Mouse (Mus musculus) MEL (cell line): ENCODE measurements at regions not wholly inside any gene's neighbourhood (a gene's known extent, or its start where the extent isn't known, plus 50 kb on each side); places are given as distances from the start of the nearest gene placed in this dataset.

ENCODE experiments used
- DNase-seq: peaks from one replicate; pipeline ENCODE4 v3.0.0; 2011; ENCODE audit warnings: low read depth, low spot score
- H3K27ac ChIP-seq: 2 replicates; pipeline ENCODE4 v1.5.1; 2012; ENCODE audit warnings: low read depth, mild to moderate bottlenecking, control low read depth, low read length, moderate library complexity; ENCODE audit not compliant: control insufficient read depth
- H3K27me3 ChIP-seq, 2 experiments: fragments of 150-350 bp in 1 of 2; sonication (generic) in 1 of 2; 2 replicates each; pipeline ENCODE4 v1.6.1; 2012; ENCODE audit warnings: low read length in 2 of 2, mild to moderate bottlenecking in 2 of 2, improper control_type of control experiment in 1 of 2, moderate library complexity in 1 of 2; ENCODE audit not compliant: insufficient read depth in 2 of 2, control insufficient read depth in 1 of 2
- H3K36me3 ChIP-seq, 2 experiments: 2 replicates each; pipeline ENCODE4 v1.6.1; 2012 to 2014; ENCODE audit warnings: low read length in 2 of 2, improper control_type of control experiment in 1 of 2, inconsistent platforms in 1 of 2, mild to moderate bottlenecking in 1 of 2; ENCODE audit not compliant: insufficient read depth in 2 of 2, control insufficient read depth in 1 of 2
- H3K4me1 ChIP-seq, 2 experiments: fragments of 150-350 bp in 1 of 2; sonication (generic) in 1 of 2; 2 replicates each; pipeline ENCODE4 v1.6.1; 2012; ENCODE audit warnings: low read length in 2 of 2, improper control_type of control experiment in 1 of 2, mild to moderate bottlenecking in 1 of 2; ENCODE audit not compliant: insufficient read depth in 2 of 2, control insufficient read depth in 1 of 2
- H3K4me3 ChIP-seq, 2 experiments: fragments of 150-350 bp in 1 of 2; sonication (generic) in 1 of 2; 2 replicates each; pipeline ENCODE4 v1.5.1; 2012; ENCODE audit warnings: low read depth in 2 of 2, low read length in 2 of 2, mild to moderate bottlenecking in 2 of 2, moderate library complexity in 2 of 2, control low read depth in 1 of 2, improper control_type of control experiment in 1 of 2; ENCODE audit not compliant: control insufficient read depth in 1 of 2, insufficient read depth in 1 of 2
- H3K79me2 ChIP-seq: 2 replicates; pipeline ENCODE4 v1.6.1; 2012; ENCODE audit warnings: mild to moderate bottlenecking, low read length, moderate library complexity; ENCODE audit not compliant: control insufficient read depth, poor library complexity, insufficient read depth
- H3K9ac ChIP-seq: 2 replicates; pipeline ENCODE4 v1.6.1; 2012; ENCODE audit warnings: low read depth, mild to moderate bottlenecking, control low read depth, low read length, moderate library complexity; ENCODE audit not compliant: control insufficient read depth, poor library complexity, severe bottlenecking
- H3K9me3 ChIP-seq: fragments of 150-350 bp; sonication (generic); replicated peaks from 2 replicates; pipeline ENCODE4 v1.6.1; 2012; ENCODE audit warnings: mild to moderate bottlenecking, low read length, improper control_type of control experiment, moderate library complexity; ENCODE audit not compliant: insufficient read depth
- BHLHE40 ChIP-seq: IDR thresholded peaks from 2 replicates; pipeline ENCODE4 v1.6.1; 2012; ENCODE audit warnings: low read depth, mild to moderate bottlenecking, inconsistent platforms, low read length, improper control_type of control experiment, borderline replicate concordance
- CHD1 ChIP-seq: IDR thresholded peaks from 2 replicates; pipeline ENCODE4 v1.6.1; 2012; ENCODE audit warnings: low read depth, mild to moderate bottlenecking, inconsistent platforms, low read length, improper control_type of control experiment
- CHD2 ChIP-seq: IDR thresholded peaks from 2 replicates; pipeline ENCODE4 v1.6.1; 2011; ENCODE audit warnings: low read length, improper control_type of control experiment
- CTCF ChIP-seq, 3 experiments: IDR thresholded peaks in 2 of 3; conservative IDR thresholded peaks in 1 of 3; 2 replicates each; pipeline ENCODE4 v1.5.1; 2011 to 2012; ENCODE audit warnings: low read length in 3 of 3, low read depth in 2 of 3, mild to moderate bottlenecking in 2 of 3, improper control_type of control experiment in 1 of 3, inconsistent platforms in 1 of 3, mixed read lengths in 1 of 3, moderate library complexity in 1 of 3; ENCODE audit not compliant: control insufficient read depth in 1 of 3, insufficient read depth in 1 of 3, poor library complexity in 1 of 3, severe bottlenecking in 1 of 3
- E2F4 ChIP-seq: IDR thresholded peaks from 2 replicates; pipeline ENCODE4 v1.6.1; 2011; ENCODE audit warnings: low read depth, low read length, improper control_type of control experiment, borderline replicate concordance
- ELF1 ChIP-seq: IDR thresholded peaks from 2 replicates; pipeline ENCODE4 v1.6.1; 2014; ENCODE audit warnings: low read depth, mild to moderate bottlenecking, inconsistent platforms, low read length, improper control_type of control experiment, moderate library complexity
- GATA1 ChIP-seq: IDR thresholded peaks from 2 replicates; pipeline ENCODE4 v1.6.1; 2011; ENCODE audit warnings: low read depth, low read length, improper control_type of control experiment
- JUND ChIP-seq: IDR thresholded peaks from 2 replicates; pipeline ENCODE4 v1.6.1; 2011; ENCODE audit warnings: low read depth, mild to moderate bottlenecking, improper control_type of control experiment, low read length
- KAT2A ChIP-seq: conservative IDR thresholded peaks from 2 replicates; pipeline ENCODE4 v1.6.1; 2012; ENCODE audit warnings: low read depth, low read length, improper control_type of control experiment, inconsistent platforms
- MAFK ChIP-seq: IDR thresholded peaks from 2 replicates; pipeline ENCODE4 v1.6.1; 2011; ENCODE audit warnings: low read depth, mild to moderate bottlenecking, low read length, improper control_type of control experiment, borderline replicate concordance
- MAX ChIP-seq: IDR thresholded peaks from 2 replicates; pipeline ENCODE4 v1.6.1; 2011; ENCODE audit warnings: low read length, improper control_type of control experiment
- MYC ChIP-seq: IDR thresholded peaks from 2 replicates; pipeline ENCODE4 v1.6.1; 2011; ENCODE audit warnings: low read depth, mild to moderate bottlenecking, low read length, improper control_type of control experiment, moderate library complexity
- NRF1 ChIP-seq: IDR thresholded peaks from 2 replicates; pipeline ENCODE4 v1.6.1; 2014; ENCODE audit warnings: low read depth, mild to moderate bottlenecking, inconsistent platforms, low read length, improper control_type of control experiment, moderate library complexity; ENCODE audit not compliant: poor library complexity, insufficient read depth, severe bottlenecking
- POLR2A ChIP-seq, 2 experiments: IDR thresholded peaks; 2 replicates each; pipeline ENCODE4 v1.6.1; 2011 to 2012; ENCODE audit warnings: low read length in 2 of 2, mild to moderate bottlenecking in 2 of 2, control low read depth in 1 of 2, improper control_type of control experiment in 1 of 2, low read depth in 1 of 2, moderate library complexity in 1 of 2; ENCODE audit not compliant: control insufficient read depth in 1 of 2, insufficient read depth in 1 of 2, poor library complexity in 1 of 2
- POLR2AphosphoS5 ChIP-seq: IDR thresholded peaks from 2 replicates; pipeline ENCODE4 v1.6.1; 2012; ENCODE audit warnings: low read depth, borderline replicate concordance, mild to moderate bottlenecking, inconsistent platforms, low read length, moderate library complexity, mixed read lengths
- RAD21 ChIP-seq: IDR thresholded peaks from 2 replicates; pipeline ENCODE4 v1.6.1; 2011; ENCODE audit warnings: mild to moderate bottlenecking, low read depth, low read length, improper control_type of control experiment
- RCOR1 ChIP-seq: IDR thresholded peaks from 2 replicates; pipeline ENCODE4 v1.6.1; 2012; ENCODE audit warnings: low read depth, mild to moderate bottlenecking, inconsistent platforms, low read length, improper control_type of control experiment
- SIN3A ChIP-seq: IDR thresholded peaks from 2 replicates; pipeline ENCODE4 v1.6.1; 2012; ENCODE audit warnings: low read length, improper control_type of control experiment, inconsistent platforms
- TAL1 ChIP-seq: IDR thresholded peaks from 2 replicates; pipeline ENCODE4 v1.6.1; 2012; ENCODE audit warnings: mild to moderate bottlenecking, inconsistent platforms, low read length, moderate library complexity, mixed read lengths
- TBP ChIP-seq: IDR thresholded peaks from 2 replicates; pipeline ENCODE4 v1.8.0; 2011; ENCODE audit warnings: low read depth, low read length, improper control_type of control experiment
- TCF12 ChIP-seq: IDR thresholded peaks from 2 replicates; pipeline ENCODE4 v1.6.1; 2014; ENCODE audit warnings: low read depth, mild to moderate bottlenecking, inconsistent platforms, low read length, improper control_type of control experiment, moderate library complexity
- USF2 ChIP-seq, 2 experiments: IDR thresholded peaks; 2 replicates each; pipeline ENCODE4 v1.6.1; 2011 to 2012; ENCODE audit warnings: improper control_type of control experiment in 2 of 2, low read length in 2 of 2, borderline replicate concordance in 1 of 2, inconsistent platforms in 1 of 2, low read depth in 1 of 2, mild to moderate bottlenecking in 1 of 2; ENCODE audit not compliant: insufficient read depth in 1 of 2
- ZC3H11A ChIP-seq: IDR thresholded peaks from 2 replicates; pipeline ENCODE4 v1.6.1; 2012; ENCODE audit warnings: low read depth, mild to moderate bottlenecking, inconsistent platforms, low read length, improper control_type of control experiment
- ZMIZ1 ChIP-seq: IDR thresholded peaks from 2 replicates; pipeline ENCODE4 v1.6.1; 2012; ENCODE audit warnings: low read depth, mild to moderate bottlenecking, inconsistent platforms, low read length, improper control_type of control experiment, moderate library complexity

DNA sequence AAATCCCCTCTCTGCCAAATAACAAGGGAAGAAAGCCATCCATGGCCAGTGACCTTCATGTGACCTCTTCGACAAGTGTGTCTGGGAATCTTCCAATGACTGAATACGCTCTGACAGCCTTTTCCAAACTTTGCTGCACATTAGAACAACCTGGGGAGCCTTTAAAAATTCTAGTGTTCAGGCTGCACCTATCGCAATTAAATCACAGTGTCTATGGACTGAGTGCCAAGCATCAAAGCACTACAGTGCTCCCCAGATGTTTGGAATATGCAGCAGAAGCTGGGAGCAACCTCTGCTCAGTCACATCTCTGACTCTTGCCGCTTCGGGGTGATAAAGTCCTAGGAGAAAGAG lies 370.2 kb upstream of the Atp2b1 start:
- Histone ChIP-seq H3K9ac (no peak overlapping the region), H3K36me3 (no peaks in the 10 kb centered on the region), H3K9me3 (no peaks in the 10 kb centered on the region), H3K4me3 (no peak overlapping the region)
- no peak for TF ChIP-seq POLR2A (IDR thresholded peaks at IDR 0.05; ENCODE audit: control insufficient read depth in 1 of 2, insufficient read depth in 1 of 2, low read depth in 1 of 2, low read length in 2 of 2, poor library complexity in 1 of 2)
- TF ChIP-seq SIN3A = no peak
- TF ChIP-seq TCF12 = no peak
- TF ChIP-seq GATA1 = no peak
- TF ChIP-seq TAL1 = no peak
- no peak for TF ChIP-seq NRF1
- no peak for TF ChIP-seq E2F4
- TF ChIP-seq KAT2A = no peak
- no peak for TF ChIP-seq MAFK
- TF ChIP-seq, all 39 proteins: peak for 0
- H3K79me2 ChIP-seq = no peaks in the 10 kb centered on the region
- H3K4me1 ChIP-seq = no peaks in the 10 kb centered on the region
- no peaks in the 10 kb centered on the region for H3K27me3 ChIP-seq
- no peak for DNase-seq
- no peak overlapping the region for H3K27ac ChIP-seq

DNA sequence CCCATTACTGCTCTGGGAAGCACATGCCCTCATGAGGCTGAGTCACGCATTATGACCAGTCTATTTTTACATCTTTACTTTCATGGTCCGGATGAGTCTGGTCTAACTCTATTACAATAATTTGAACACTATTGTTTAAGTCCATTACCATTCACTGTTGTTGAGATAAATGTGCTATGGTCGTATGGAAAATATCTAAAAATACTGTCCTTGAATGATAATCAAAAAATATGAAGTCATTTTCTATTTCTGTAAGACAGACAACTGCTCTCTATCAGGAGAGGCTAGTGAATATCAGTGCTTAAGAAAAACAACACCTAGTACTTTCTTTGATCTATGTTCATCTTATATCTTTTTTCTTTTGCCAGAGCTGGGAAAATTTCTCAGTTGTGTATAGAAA lies 359.6 kb upstream of the Atp2b1 start:
- H3K79me2 ChIP-seq = no peaks in the 10 kb centered on the region
- no peaks in the 10 kb centered on the region for H3K4me1 ChIP-seq
- no peaks in the 10 kb centered on the region for H3K27me3 ChIP-seq
- no peak overlapping the region for H3K4me3 ChIP-seq
- H3K9me3 ChIP-seq = no peaks in the 10 kb centered on the region
- H3K36me3 ChIP-seq = no peaks in the 10 kb centered on the region
- TF ChIP-seq MAX (no peak), POLR2AphosphoS5 (no peak), POLR2A (IDR thresholded peaks at IDR 0.05; ENCODE audit: control insufficient read depth in 1 of 2, insufficient read depth in 1 of 2, low read depth in 1 of 2, low read length in 2 of 2, poor library complexity in 1 of 2) (no peak), KAT2A (no peak), USF2 (IDR thresholded peaks at IDR 0.05; ENCODE audit: borderline replicate concordance in 1 of 2, insufficient read depth in 1 of 2, low read depth in 1 of 2, low read length in 2 of 2) (no peak), CTCF (IDR thresholded peaks at IDR 0.05 in 2 of 3, conservative IDR thresholded peaks at IDR 0.05 in 1 of 3; ENCODE audit: control insufficient read depth in 1 of 3, insufficient read depth in 1 of 3, low read depth in 2 of 3, low read length in 3 of 3, poor library complexity in 1 of 3, severe bottlenecking in 1 of 3) (no peak), ELF1 (no peak)
- no peak for DNase-seq
- H3K9ac ChIP-seq = no peak overlapping the region
- no peak overlapping the region for H3K27ac ChIP-seq

DNA sequence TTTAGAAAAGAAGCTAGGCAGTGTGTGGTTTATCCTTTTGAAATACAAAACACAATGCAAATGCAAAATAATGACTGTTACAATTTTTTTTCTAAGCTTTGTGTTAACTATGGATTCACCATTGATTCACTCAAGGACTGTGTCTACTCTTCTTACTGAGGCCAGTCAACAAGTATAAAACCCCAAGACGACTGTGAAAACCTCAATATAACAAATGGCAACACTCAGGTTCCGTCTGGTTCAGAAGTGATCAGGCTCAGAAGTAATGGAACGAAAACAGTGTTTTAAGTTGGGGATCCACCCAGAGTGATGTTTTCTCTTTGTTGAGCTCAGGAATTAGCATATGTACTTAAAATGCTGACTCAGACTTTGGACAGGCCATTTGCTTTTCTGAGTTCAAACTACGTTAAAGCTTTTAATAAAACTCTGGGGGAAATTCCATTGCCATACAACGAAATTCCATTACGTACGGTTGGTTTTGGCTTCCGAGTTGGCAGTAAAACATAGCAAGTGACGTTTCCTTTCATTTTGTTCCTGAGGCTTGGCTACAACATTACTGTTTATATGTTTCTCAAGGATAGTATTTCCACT lies 356.6 kb upstream of the Atp2b1 start:
- DNase-seq = no peak
- H3K79me2 ChIP-seq = no peaks in the 10 kb centered on the region
- no peaks in the 10 kb centered on the region for H3K4me1 ChIP-seq
- no peak overlapping the region for H3K9ac ChIP-seq
- H3K27ac ChIP-seq = no peak overlapping the region
- H3K27me3 ChIP-seq = no peaks in the 10 kb centered on the region
- H3K4me3 ChIP-seq = no peak overlapping the region
- no peaks in the 10 kb centered on the region for H3K9me3 ChIP-seq
- TF ChIP-seq ZC3H11A (no peak), MAX (no peak), POLR2AphosphoS5 (no peak), SIN3A (no peak), JUND (no peak), TBP (no peak), RCOR1 (no peak), MYC (no peak), CHD2 (no peak), RAD21 (no peak), ZMIZ1 (no peak), CHD1 (no peak), BHLHE40 (no peak)
- TF ChIP-seq, all 39 proteins: peak for 0
- no peaks in the 10 kb centered on the region for H3K36me3 ChIP-seq
